Mouse (Mus musculus): ENCODE results near the gene Nedd4.

GRCm38 (mm10) chr9:72667126-72667525 is 5.0 kb downstream of the Nedd4 start:
- no peak for TF ChIP-seq CTCF (IDR thresholded peaks at IDR 0.05; ENCODE audit: control insufficient read depth, insufficient read depth, insufficient read length)
- no peak for TF ChIP-seq MAX (IDR thresholded peaks at IDR 0.05)
